Mouse (Mus musculus) layer of hippocampus, adult 18-20 months (tissue): ENCODE data around the gene Fance. TPM values are rescaled to one million over a fixed set of nuclear protein-coding genes. Genes with fewer than 3 reads are reported as not detected.
"Not testable (repeated sequence)": the region's sequence is repeated elsewhere in the genome, so short reads cannot be mapped to it uniquely, and the experiment has no call there.

ENCODE experiments used
- DNase-seq, 2 experiments: peaks; one replicate each; pipeline ENCODE4 v3.0.0; 2022; ENCODE audit warnings: low spot score in 2 of 2
- total RNA-seq, 2 experiments: library from RNA; stranded (reverse); gene quantifications; 2 replicates each; pipeline ENCODE4 v1.2.3; 2021

The Fance gene
- total RNA-seq, 2 experiments from 2014 or later = 22.8 to 26.0 TPM

GRCm38 (mm10) chr17:28347327-28347726 is 34.0 kb downstream of the Fance start:
- no peak for DNase-seq

- no peak for DNase-seq
These were observed 34.9 kb downstream of the Fance start for GRCm38 (mm10) chr17:28348211-28348610.

DNA sequence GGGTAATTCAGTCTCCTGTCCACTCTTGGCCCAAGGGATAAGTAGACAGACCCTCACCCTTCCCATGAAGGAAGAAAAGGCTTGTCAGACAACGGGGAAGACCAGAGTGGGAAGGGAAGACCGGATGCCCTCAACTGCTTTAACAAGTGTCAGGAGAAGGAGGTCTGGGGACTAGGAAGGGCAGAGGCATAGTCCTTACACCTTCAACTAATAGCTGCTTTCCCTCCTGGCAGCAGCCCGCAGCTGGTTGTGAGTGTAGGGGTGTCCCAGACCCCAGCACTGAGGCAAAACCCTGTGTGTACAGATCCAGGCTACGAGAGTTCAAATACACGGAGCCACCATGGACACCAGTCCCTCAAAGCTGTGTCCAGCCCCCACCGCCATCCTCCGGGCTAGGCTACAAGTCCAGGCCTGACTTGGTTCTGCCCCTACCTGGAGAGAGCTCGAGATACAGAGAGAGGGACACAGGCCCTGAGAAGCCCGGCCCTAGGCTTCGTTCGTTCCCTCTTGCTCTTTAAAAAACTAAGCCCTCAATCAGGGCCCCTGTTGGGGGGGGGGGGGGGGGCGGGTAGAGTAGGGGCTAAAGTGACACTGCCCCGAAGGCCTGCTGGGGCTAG is 36.1 kb downstream of the Fance start:
- DNase-seq = no peak

DNA sequence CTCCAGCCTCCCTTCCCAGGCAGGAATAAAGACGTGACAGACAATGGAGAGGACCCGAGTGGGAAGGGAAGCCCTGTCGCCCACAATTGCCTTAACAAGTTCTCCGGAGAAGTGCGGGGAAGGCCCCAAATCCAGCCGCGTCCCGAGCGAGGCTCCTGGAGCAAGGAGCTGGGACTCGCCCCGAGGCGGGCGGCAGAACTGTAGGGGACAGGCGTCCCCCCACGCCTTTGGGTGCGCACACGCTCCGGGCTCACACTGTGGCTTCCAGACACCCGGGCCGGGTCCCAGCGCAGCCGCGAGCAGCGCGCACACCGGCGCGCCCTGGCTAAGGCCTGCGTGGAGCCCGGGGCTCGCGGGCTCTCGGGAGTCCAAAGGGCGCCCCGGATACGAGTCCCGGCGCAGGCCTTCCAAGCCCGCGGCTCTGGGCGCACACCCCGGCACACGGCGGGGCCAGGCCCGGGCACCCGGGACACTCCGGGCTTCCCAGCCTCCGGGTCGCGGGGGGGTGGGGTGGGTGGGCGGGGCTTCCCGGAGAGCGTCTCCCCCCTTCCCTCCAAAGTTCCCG is 36.7 kb downstream of the Fance start:
- no peak for DNase-seq

GRCm38 (mm10) chr17:28350466-28351352 is 37.4 kb downstream of the Fance start, which contains the start of gene Tead3:
Gene Tead3, minus strand, starts transcription at chr17:28350817.
- peak in 1 of 2 experiments; percentile 30 for DNase-seq

GRCm38 (mm10) chr17:28351353-28351890 is 38.1 kb downstream of the Fance start:
- DNase-seq = no peak

- DNase-seq = no peak
These were observed 38.7 kb downstream of the Fance start for GRCm38 (mm10) chr17:28352018-28352417.

GRCm38 (mm10) chr17:28355871-28356270 is 42.6 kb downstream of the Fance start:
- DNase-seq = no peak

GRCm38 (mm10) chr17:28358576-28359261 is 45.4 kb downstream of the Fance start:
- DNase-seq = not testable (repeated sequence)

- no peak for DNase-seq
These were observed 47.4 kb downstream of the Fance start for GRCm38 (mm10) chr17:28360531-28361277.

DNA sequence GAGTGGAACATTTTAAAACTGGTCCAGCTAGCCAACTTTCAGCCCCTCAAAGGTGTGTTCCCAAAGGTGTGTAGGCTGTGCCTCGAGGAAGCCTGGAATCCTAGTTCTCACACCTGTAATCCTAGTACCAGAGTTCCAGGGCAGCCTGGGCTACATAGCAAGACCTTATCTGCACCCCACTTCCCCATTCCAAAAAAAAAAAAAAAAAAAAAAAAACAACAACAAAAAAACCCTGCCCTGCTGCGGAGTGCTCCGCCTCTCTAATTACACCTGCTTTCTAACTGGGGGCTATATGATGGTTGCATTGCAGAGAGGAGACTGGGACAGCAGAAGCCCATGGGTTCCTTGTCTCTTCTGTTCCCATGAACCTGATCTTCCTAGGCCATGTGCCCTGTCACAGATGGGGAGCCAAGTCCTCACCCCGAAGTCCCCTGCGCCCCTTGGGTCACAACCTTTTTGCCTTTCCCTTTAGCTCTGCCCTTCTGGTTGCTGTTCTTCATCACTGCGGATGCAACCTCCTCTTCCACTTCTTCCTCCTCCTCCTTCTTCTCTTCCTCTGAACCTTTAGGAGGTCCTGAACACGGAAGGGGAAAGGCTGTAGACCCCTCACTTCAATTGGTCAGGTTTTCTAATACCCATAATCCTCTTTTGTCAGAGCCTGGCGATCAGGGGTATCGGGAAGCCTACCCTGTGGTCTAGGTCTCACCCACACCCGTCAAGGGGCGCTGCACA is 48.8 kb downstream of the Fance start:
- DNase-seq = no peak

DNA sequence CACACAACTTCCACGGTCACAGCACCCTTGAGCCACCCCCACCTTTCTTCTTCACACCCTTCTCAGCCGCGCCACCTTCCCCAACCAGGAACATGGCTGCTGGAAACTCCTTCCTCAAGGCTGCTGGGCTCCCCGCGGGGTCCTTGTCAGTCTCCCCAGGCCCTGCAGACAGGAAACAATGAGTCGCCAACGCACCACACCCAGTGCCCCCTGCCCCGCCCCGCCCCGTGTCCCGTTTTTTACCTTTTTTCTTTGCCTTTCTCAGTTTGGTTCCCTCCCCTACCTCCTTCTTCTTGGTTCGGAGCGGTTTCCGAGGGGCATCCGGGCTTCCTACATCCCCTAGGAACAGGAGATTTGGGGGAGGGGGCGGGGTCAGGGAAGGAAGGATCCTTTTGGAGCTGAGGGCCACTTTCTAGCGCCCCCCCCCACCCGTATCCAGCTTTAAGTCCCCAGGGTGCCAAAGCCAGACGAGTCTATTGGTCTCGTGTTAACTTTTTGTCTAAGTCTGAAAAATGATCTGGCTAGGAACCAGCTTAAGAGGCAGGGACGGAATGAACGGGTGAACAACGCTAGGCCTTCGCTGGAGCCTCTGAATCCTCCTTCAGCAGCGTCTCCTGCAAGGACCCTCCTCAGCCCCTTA is 49.5 kb downstream of the Fance start:
- DNase-seq = no peak

DNA sequence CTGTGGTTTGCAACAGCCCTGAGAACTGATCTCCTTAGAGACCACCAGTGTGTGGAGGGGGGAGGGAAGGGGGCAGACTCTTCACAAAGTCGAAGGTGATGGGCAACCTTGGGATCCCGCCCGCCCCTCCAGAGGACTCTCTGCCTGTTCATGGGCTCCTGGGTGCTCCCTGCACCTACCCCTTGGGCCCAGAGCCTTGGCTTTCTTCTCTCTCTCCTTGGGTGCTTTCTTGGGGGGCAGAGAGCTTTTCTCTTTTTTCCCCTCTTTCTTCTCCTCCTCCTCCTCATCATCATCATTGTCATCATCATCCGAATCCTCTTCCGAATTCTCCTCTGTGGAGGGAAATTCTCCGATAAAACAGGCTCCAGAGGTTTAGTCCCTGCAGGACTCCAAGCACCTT is 50.2 kb downstream of the Fance start:
- DNase-seq = no peak

DNA sequence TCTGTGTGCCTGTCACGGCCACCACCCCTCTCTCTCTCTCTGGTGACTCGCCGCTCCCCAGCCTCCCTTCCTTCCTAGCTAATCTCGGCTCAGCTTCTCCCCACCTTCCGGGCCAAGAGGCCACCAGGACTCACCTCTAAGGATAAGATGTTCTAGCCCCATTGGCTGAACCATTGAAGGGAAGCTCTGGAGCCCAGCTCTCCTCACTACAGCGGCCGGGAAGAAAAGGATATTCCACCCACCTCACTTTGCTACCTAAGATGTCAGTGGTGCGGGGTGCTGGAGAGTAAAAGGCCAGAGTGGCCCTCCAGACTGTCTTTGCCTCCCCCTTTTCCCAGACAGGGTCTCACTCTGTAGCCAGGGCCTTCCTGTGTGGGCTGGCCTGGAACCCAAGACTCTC is 51.8 kb downstream of the Fance start, which contains the start of gene Tulp1:
Tulp1 (minus strand) TSS at position 101 of the 400 bp plus-strand sequence.
- DNase-seq = no peak

DNA sequence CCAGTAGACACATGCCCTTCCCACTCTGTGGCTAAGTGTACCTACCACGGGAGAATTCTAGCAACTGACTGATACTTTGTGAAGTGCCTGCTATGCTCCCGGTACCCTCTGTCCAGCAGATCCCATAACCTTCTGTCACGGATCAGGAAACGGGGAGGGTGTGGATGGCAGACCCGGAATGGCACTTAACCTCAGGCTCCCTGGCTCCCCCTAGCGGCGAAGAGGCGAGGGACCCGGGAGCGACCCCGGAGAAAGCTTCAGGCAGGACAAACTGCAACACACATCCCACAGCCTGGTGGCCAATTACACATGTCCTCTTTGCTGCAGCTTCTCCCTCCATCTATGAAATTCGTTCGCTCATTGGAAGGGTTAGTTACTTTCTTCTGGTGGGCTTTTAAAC is 55.1 kb downstream of the Fance start:
- peak in 1 of 2 experiments; percentile 65 for DNase-seq

DNA sequence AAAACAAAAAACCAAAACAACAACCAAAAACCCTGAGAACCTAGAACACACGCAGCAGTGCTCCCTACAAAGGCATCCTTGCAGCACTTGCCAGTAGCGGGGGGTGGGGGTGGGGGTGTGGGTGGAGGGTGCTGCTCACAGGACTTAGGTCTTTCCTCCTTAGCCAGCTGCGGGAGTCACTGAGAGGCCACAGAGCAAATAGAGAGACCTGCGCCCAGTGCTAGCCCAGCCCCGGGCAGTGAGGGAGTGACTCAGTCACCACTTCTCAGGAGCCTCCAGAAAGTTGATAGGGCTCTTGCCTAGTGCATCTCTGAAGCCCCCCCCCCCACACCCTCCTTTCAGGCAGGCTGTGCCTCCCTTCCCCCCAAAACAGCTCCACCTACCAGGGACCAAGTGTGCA is 55.7 kb downstream of the Fance start:
- no peak for DNase-seq

DNA sequence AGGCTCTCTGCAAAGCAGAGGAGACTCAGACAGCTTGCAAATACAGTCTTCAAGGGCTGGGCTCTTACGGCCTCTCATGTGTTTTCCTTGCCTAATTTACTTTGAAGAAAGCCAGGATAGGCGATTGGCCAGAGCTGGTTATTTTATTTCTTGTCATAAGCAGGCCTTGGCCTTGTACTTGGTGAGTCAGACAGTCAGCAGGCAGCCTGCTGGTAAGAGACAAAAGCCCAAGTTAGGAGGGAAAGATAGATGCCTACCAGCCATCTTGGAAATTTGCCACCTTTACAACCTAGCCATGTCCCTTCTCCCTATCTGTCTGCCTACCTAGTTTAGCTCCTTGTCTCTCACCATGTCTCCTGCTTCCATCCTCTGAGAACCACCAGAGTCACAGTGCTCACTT is 58.0 kb downstream of the Fance start:
- no peak for DNase-seq

DNA sequence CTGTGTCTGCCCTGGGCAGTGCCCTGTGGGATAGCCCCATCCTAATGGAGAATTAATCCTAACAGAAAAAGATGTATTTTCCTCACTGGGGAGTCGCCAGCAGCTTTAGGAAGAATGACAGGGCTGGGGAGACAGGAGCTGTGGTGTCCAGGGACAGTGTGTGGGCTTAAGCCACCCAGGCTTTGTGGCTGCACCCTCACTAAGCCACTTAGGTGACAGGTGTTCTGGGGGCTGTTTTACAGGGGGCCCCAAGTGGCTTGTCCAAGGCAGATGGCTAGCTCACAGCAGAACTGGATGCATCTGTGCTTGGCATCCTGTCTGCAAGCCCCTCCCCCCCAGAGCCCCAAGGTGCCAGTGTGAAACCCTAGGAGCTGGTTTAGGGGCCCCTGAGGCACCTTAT is 58.6 kb downstream of the Fance start:
- DNase-seq = no peak

GRCm38 (mm10) chr17:28373821-28374220 is 60.5 kb downstream of the Fance start:
- DNase-seq = no peak
